ENCODE assay signal across 22 mouse cellular contexts in the genomic region with DNA sequence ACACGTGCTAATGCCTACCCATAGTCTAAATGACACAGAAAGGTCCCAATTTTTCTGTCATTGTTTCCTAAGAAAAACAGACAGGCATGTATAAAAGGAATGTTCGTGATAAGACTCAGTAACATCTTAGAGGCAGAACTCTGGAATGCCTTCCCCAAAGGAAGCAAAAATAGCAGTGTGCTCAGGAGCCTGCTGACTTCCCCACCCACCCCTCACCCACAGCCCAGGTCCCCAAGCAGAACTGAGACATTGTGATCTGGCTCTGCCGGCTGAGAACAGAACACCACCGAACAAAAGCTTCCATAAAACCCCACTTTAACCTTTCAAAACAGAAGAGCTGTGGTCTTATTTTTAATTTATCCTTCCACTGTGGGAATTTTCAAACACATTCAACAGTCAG.
"Had no signal": no experiment of that assay in that cellular context is flagged by ENCODE, and none has a peak within 500 bp of the region (broad histone marks: within the 10 kb centered on the region; RNA-seq: fewer than 3 reads in every experiment).

No protein-coding gene starts in this region.

- H3K27ac ChIP-seq: hindbrain, embryonic 13.5 days; hindbrain, embryonic 15.5 days; hindbrain, postnatal 0 days; kidney, embryonic 15.5 days; kidney, postnatal 0 days; limb, embryonic 13.5 days; limb, embryonic 15.5 days; liver, embryonic 12.5 days; liver, embryonic 14.5 days had no signal

- DNase-seq: gastrocnemius, postnatal 14 days; gastrocnemius, postnatal 36 days; heart, adult 18-20 months; heart, postnatal 10 days; kidney, adult 11 months; kidney, adult 2 months; kidney, adult 9 months; kidney, postnatal 14 days; kidney, postnatal 36 days; layer of hippocampus, adult 9-11 months; layer of hippocampus, postnatal 36 days; left cerebral cortex, postnatal 4 days had no signal

- H3K9me3 ChIP-seq: hindbrain, embryonic 13.5 days; hindbrain, embryonic 15.5 days; kidney, embryonic 15.5 days; limb, embryonic 13.5 days; limb, embryonic 15.5 days; liver, embryonic 12.5 days had no signal

- H3K36me3 ChIP-seq: hindbrain, embryonic 13.5 days; hindbrain, embryonic 15.5 days; kidney, embryonic 15.5 days; limb, embryonic 13.5 days; limb, embryonic 15.5 days; liver, embryonic 12.5 days had no signal

- H3K4me1 ChIP-seq: limb, embryonic 15.5 days; liver, embryonic 12.5 days had no signal

- ATAC-seq: hindbrain, postnatal 0 days; intestine, embryonic 16.5 days; liver, embryonic 12.5 days had no signal

- H3K9ac ChIP-seq: hindbrain, embryonic 13.5 days; hindbrain, embryonic 15.5 days; kidney, embryonic 15.5 days; limb, embryonic 13.5 days; limb, embryonic 15.5 days; liver, embryonic 12.5 days; liver, embryonic 14.5 days had no signal

- H3K27me3 ChIP-seq: hindbrain, embryonic 13.5 days; hindbrain, embryonic 15.5 days; kidney, embryonic 15.5 days; limb, embryonic 13.5 days; limb, embryonic 15.5 days; liver, embryonic 12.5 days had no signal

- H3K4me2 ChIP-seq: hindbrain, embryonic 13.5 days; hindbrain, embryonic 15.5 days; kidney, embryonic 15.5 days; limb, embryonic 13.5 days; limb, embryonic 15.5 days; liver, embryonic 12.5 days had no signal

- H3K4me3 ChIP-seq: hindbrain, embryonic 13.5 days; hindbrain, embryonic 15.5 days; kidney, embryonic 15.5 days; limb, embryonic 13.5 days; limb, embryonic 15.5 days; liver, embryonic 12.5 days had no signal
